Mouse (Mus musculus): ENCODE data around the gene Tacstd2. TPM values are rescaled to one million over a fixed set of nuclear protein-coding genes. Genes with fewer than 3 reads are reported as not detected.
"Not testable (repeated sequence)": the region's sequence is repeated elsewhere in the genome, so short reads cannot be mapped to it uniquely, and the experiment has no call there.

The Tacstd2 gene
- polyA plus RNA-seq (2016; fragmentation: Nextera tagmentation; extraction: Ambion mirVana) = 3.2 and 5.5 TPM in 2 replicates

GRCm38 (mm10) chr6:67535777-67536054 is at the start of gene Tacstd2:
Gene Tacstd2, minus strand, starts transcription at chr6:67535796.
- H3K27me3 ChIP-seq (ENCODE audit: low read depth, poor library complexity, severe bottlenecking) = peaks cover 65% of the 10 kb centered on the region
- WGBS = 7% methylated on average over 8 of the region's 8 CpGs
- no peak for DNase-seq (ENCODE audit: low spot score)

GRCm38 (mm10) chr6:67566270-67566669 is 30.7 kb upstream of the Tacstd2 start:
- Histone ChIP-seq H3K9me3 (replicated peaks) (no peaks in the 10 kb centered on the region), H3K27me3 (ENCODE audit: low read depth, poor library complexity, severe bottlenecking) (no peaks in the 10 kb centered on the region), H3K4me3 (no peak overlapping the region), H3K36me3 (no peaks in the 10 kb centered on the region), H3K4me1 (no peaks in the 10 kb centered on the region), H3K27ac (replicated peaks) (no peak overlapping the region)
- WGBS = 85% methylated on average over 3 of the region's 3 CpGs
- DNase-seq (ENCODE audit: low spot score) = no peak

More at GRCm38 (mm10) chr6:67535777-67536054, at the start of gene Tacstd2:
- Histone ChIP-seq H3K27ac (replicated peaks) (no peak within 1 kb of the TSS), H3K4me3 (peak within 1 kb of the TSS; percentile 55), H3K36me3 (no peaks in the 10 kb centered on the region), H3K4me1 (peaks cover 25% of the 10 kb centered on the region), H3K9me3 (replicated peaks) (no peaks in the 10 kb centered on the region)

GRCm38 (mm10) chr6:67555376-67555775 is 19.8 kb upstream of the Tacstd2 start:
- Histone ChIP-seq H3K4me3 (no peak overlapping the region), H3K4me1 (no peaks in the 10 kb centered on the region), H3K27me3 (ENCODE audit: low read depth, poor library complexity, severe bottlenecking) (no peaks in the 10 kb centered on the region), H3K36me3 (no peaks in the 10 kb centered on the region), H3K27ac (replicated peaks) (no peak overlapping the region), H3K9me3 (replicated peaks) (no peaks in the 10 kb centered on the region; the same call in 1 of the 2 replicates)
- no peak for DNase-seq (ENCODE audit: low spot score)

- Histone ChIP-seq H3K4me1 (no peaks in the 10 kb centered on the region), H3K27me3 (ENCODE audit: low read depth, poor library complexity, severe bottlenecking) (no peaks in the 10 kb centered on the region), H3K4me3 (no peak overlapping the region), H3K36me3 (no peaks in the 10 kb centered on the region), H3K9me3 (replicated peaks) (no peaks in the 10 kb centered on the region), H3K27ac (replicated peaks) (no peak overlapping the region)
- no peak for DNase-seq (ENCODE audit: low spot score)
- WGBS = 20% methylated on average over 1 of the region's 1 CpGs
These were observed 14.0 kb upstream of the Tacstd2 start for GRCm38 (mm10) chr6:67549550-67549949.

- no peaks in the 10 kb centered on the region for H3K36me3 ChIP-seq
- DNase-seq (ENCODE audit: low spot score) = peak; percentile 63
- H3K27me3 ChIP-seq (ENCODE audit: low read depth, poor library complexity, severe bottlenecking) = peaks cover 70% of the 10 kb centered on the region
- WGBS = under 1% methylated on average over 62 of the region's 62 CpGs
- H3K27ac ChIP-seq (replicated peaks) = no peak overlapping the region
- H3K9me3 ChIP-seq (replicated peaks) = no peaks in the 10 kb centered on the region
- H3K4me3 ChIP-seq = peak overlapping the region; percentile 55
- H3K4me1 ChIP-seq = peaks cover 25% of the 10 kb centered on the region
These were observed 405 bp downstream of the Tacstd2 start for GRCm38 (mm10) chr6:67535005-67535776.

GRCm38 (mm10) chr6:67534191-67535004 is 1.2 kb downstream of the Tacstd2 start:
- 7% methylated on average over 31 of the region's 31 CpGs for WGBS

GRCm38 (mm10) chr6:67532665-67533440 is 2.7 kb downstream of the Tacstd2 start:
- Histone ChIP-seq H3K27me3 (ENCODE audit: low read depth, poor library complexity, severe bottlenecking) (peaks cover 70% of the 10 kb centered on the region), H3K36me3 (no peaks in the 10 kb centered on the region), H3K27ac (replicated peaks) (no peak overlapping the region), H3K4me3 (peak overlapping the region; percentile 42), H3K4me1 (peaks cover 25% of the 10 kb centered on the region), H3K9me3 (replicated peaks) (no peaks in the 10 kb centered on the region)
- peak; percentile 34 for DNase-seq (ENCODE audit: low spot score)
- WGBS = 11% methylated on average over 29 of the region's 29 CpGs

More at GRCm38 (mm10) chr6:67534191-67535004, 1.2 kb downstream of the Tacstd2 start:
- Histone ChIP-seq H3K27me3 (ENCODE audit: low read depth, poor library complexity, severe bottlenecking) (peaks cover 70% of the 10 kb centered on the region), H3K9me3 (replicated peaks) (no peaks in the 10 kb centered on the region), H3K4me3 (peak overlapping the region; percentile 55), H3K4me1 (peaks cover 25% of the 10 kb centered on the region), H3K36me3 (no peaks in the 10 kb centered on the region), H3K27ac (replicated peaks) (no peak overlapping the region)
- peak; percentile 36 for DNase-seq (ENCODE audit: low spot score)

GRCm38 (mm10) chr6:67531822-67532162 is 3.8 kb downstream of the Tacstd2 start:
- no peak for DNase-seq (ENCODE audit: low spot score)
- WGBS = 61% methylated on average over 7 of the region's 7 CpGs
- H3K36me3 ChIP-seq = no peaks in the 10 kb centered on the region
- peaks cover 65% of the 10 kb centered on the region for H3K27me3 ChIP-seq (ENCODE audit: low read depth, poor library complexity, severe bottlenecking)
- peaks cover 25% of the 10 kb centered on the region for H3K4me1 ChIP-seq
- H3K4me3 ChIP-seq = no peak overlapping the region
- H3K9me3 ChIP-seq (replicated peaks) = no peaks in the 10 kb centered on the region
- H3K27ac ChIP-seq (replicated peaks) = no peak overlapping the region

GRCm38 (mm10) chr6:67530992-67531821 is 4.4 kb downstream of the Tacstd2 start:
- Histone ChIP-seq H3K4me1 (peaks cover 25% of the 10 kb centered on the region), H3K36me3 (no peaks in the 10 kb centered on the region), H3K27ac (replicated peaks) (no peak overlapping the region), H3K4me3 (no peak overlapping the region), H3K9me3 (replicated peaks) (no peaks in the 10 kb centered on the region), H3K27me3 (ENCODE audit: low read depth, poor library complexity, severe bottlenecking) (peaks cover 59% of the 10 kb centered on the region)
- DNase-seq (ENCODE audit: low spot score) = no peak
- 64% methylated on average over 9 of the region's 9 CpGs for WGBS

GRCm38 (mm10) chr6:67526356-67526755 is 9.2 kb downstream of the Tacstd2 start:
- WGBS = 91% methylated on average over 5 of the region's 5 CpGs
- Histone ChIP-seq H3K4me1 (no peaks in the 10 kb centered on the region), H3K36me3 (no peaks in the 10 kb centered on the region), H3K27ac (replicated peaks) (no peak overlapping the region), H3K9me3 (replicated peaks) (no peaks in the 10 kb centered on the region), H3K27me3 (ENCODE audit: low read depth, poor library complexity, severe bottlenecking) (peaks cover 11% of the 10 kb centered on the region), H3K4me3 (no peak overlapping the region)
- DNase-seq (ENCODE audit: low spot score) = no peak

GRCm38 (mm10) chr6:67510752-67511151 is 24.8 kb downstream of the Tacstd2 start:
- DNase-seq (ENCODE audit: low spot score) = peak; percentile 18
- Histone ChIP-seq H3K9me3 (replicated peaks) (no peaks in the 10 kb centered on the region), H3K27me3 (ENCODE audit: low read depth, poor library complexity, severe bottlenecking) (no peaks in the 10 kb centered on the region), H3K27ac (replicated peaks) (no peak overlapping the region), H3K36me3 (no peaks in the 10 kb centered on the region), H3K4me3 (no peak overlapping the region), H3K4me1 (no peaks in the 10 kb centered on the region)

GRCm38 (mm10) chr6:67501938-67502337 is 33.7 kb downstream of the Tacstd2 start:
- H3K27me3 ChIP-seq (ENCODE audit: low read depth, poor library complexity, severe bottlenecking); H3K36me3 ChIP-seq; DNase-seq (ENCODE audit: low spot score); H3K9me3 ChIP-seq (replicated peaks); H3K27ac ChIP-seq (replicated peaks); H3K4me3 ChIP-seq; H3K4me1 ChIP-seq: not testable (repeated sequence)
- WGBS = 91% methylated on average over 2 of the region's 6 CpGs

All from midbrain, embryonic 10.5 days (tissue).